Mouse (Mus musculus) liver, embryonic 16.5 days (tissue): ENCODE measurements at regions not wholly inside any gene's neighbourhood (a gene's known extent, or its start where the extent isn't known, plus 50 kb on each side); places are given as distances from the start of the nearest gene placed in this dataset.

ENCODE experiments used
- ATAC-seq: fragments of 200-750 bp; cut with Nextera tagmentation; 2 replicates; pipeline ENCODE4 v1.8.0; 2017; ENCODE audit warnings: low read depth, mild to moderate bottlenecking, moderate number of reproducible peaks, moderate library complexity
- H3K27ac ChIP-seq: fragments of 300-500 bp; sonication (generic); 2 replicates; pipeline ENCODE4 v1.5.1; 2014; ENCODE audit warnings: mild to moderate bottlenecking, low read length
- H3K27me3 ChIP-seq: fragments of 300-500 bp; sonication (generic); 2 replicates; pipeline ENCODE4 v1.6.1; 2014; ENCODE audit warnings: low read depth, low read length, mixed read lengths; ENCODE audit not compliant: control insufficient read depth, insufficient read depth
- H3K36me3 ChIP-seq: fragments of 300-500 bp; sonication (generic); 2 replicates; pipeline ENCODE4 v1.6.1; 2014; ENCODE audit warnings: mild to moderate bottlenecking; ENCODE audit not compliant: control insufficient read depth, insufficient read depth
- H3K4me1 ChIP-seq: fragments of 300-500 bp; sonication (generic); 2 replicates; pipeline ENCODE4 v1.6.1; 2014; ENCODE audit warnings: low read depth, low read length, mixed read lengths; ENCODE audit not compliant: control insufficient read depth
- H3K4me2 ChIP-seq: fragments of 300-500 bp; sonication (generic); 2 replicates; pipeline ENCODE4 v1.6.1; 2014; ENCODE audit warnings: low read depth, low read length, mixed read lengths
- H3K4me3 ChIP-seq: fragments of 300-500 bp; sonication (generic); 2 replicates; pipeline ENCODE4 v1.5.1; 2014; ENCODE audit warnings: low read depth, mild to moderate bottlenecking, low read length
- H3K9ac ChIP-seq: fragments of 300-500 bp; sonication (generic); 2 replicates; pipeline ENCODE4 v1.6.1; 2014; ENCODE audit warnings: low read depth, low read length
- H3K9me3 ChIP-seq: fragments of 300-500 bp; sonication (generic); replicated peaks from 2 replicates; pipeline ENCODE4 v1.6.1; 2016; ENCODE audit warnings: low read length; ENCODE audit not compliant: control insufficient read depth
- WGBS: fragments of 180-500 bp; shearing (Covaris S2); extraction: QIAGEN DNeasy Blood & Tissue Kit; methylation state at CpG from one replicate; pipeline ENCODE4 v1.1.7; 2014; ENCODE audit not compliant: insufficient replicate concordance; 5-methylcytosine and 5-hydroxymethylcytosine counted together

DNA sequence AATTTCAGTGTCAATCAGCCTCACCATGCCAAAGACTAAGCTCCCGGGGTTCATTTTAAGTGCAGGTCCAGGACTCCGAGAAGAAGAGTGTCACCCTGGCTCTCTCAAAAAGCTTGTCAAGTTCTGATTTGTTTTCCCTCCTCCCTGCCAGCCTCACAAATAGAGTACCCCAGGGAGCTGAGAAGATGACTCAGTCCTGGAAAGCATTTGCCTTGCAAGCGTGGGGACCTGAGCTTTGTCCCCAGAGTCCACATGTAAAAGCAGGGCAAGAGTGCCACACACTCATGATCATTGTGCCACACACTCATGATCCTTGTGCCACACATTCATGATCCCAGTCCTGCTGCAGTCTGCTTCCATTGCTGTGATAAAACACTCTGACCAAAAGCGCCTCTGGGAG is 100.4 kb upstream of the Lmo4 start:
- Histone ChIP-seq H3K9me3 (no peaks in the 10 kb centered on the region), H3K4me2 (no peak overlapping the region), H3K9ac (no peak overlapping the region), H3K4me3 (no peak overlapping the region), H3K27me3 (no peaks in the 10 kb centered on the region), H3K4me1 (no peaks in the 10 kb centered on the region), H3K36me3 (no peaks in the 10 kb centered on the region), H3K27ac (no peak overlapping the region)
- 58% methylated on average over 4 of the region's 4 CpGs for WGBS
- no peak for ATAC-seq

DNA sequence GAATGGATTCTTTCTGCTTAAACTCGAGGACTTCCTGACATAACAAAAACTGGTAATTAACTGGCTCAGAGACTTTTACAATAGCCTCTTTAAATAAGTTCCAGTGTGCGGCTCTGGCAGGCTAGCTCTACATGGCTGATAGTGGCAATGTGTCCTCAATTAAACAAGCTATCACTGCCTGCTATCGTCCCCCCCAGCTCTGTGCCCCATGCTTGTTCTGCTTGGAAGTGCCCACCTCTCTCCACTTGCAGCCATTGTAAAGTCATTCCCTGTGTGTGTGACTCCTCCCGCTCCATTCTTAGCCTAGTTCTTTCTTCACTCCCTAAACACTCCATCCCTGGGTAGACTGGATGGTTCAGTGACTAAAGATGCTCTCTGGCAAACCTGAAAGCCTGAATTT is 99.9 kb upstream of the Lmo4 start:
- Histone ChIP-seq H3K4me3 (no peak overlapping the region), H3K9ac (no peak overlapping the region), H3K27ac (no peak overlapping the region), H3K4me1 (no peaks in the 10 kb centered on the region), H3K27me3 (no peaks in the 10 kb centered on the region), H3K36me3 (no peaks in the 10 kb centered on the region), H3K4me2 (no peak overlapping the region), H3K9me3 (no peaks in the 10 kb centered on the region)
- ATAC-seq = no peak
- WGBS = 56% methylated on average over 4 of the region's 4 CpGs

DNA sequence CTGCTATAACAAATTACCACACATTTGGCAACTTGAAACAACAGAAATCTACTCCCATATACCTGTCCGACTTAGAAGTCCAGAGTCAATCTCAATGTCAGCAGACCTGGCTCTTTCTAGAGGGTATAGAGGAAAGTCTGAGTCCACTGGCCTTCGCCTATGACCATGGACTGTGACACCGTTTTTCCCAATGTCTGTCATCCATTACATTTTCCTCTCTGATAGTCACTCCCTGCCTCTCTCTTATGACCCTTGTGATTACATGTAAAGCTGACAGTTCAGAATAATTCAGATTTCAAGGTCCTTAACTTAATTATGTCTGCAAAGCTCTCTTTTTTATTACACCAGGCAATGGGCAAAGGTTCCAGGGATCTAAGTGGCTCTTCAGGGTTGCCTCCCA is 97.6 kb upstream of the Lmo4 start:
- no peaks in the 10 kb centered on the region for H3K27me3 ChIP-seq
- no peaks in the 10 kb centered on the region for H3K36me3 ChIP-seq
- no peak overlapping the region for H3K27ac ChIP-seq
- no peak overlapping the region for H3K4me2 ChIP-seq
- ATAC-seq = no peak
- WGBS = 47% methylated on average over 3 of the region's 3 CpGs
- H3K4me3 ChIP-seq = no peak overlapping the region
- no peaks in the 10 kb centered on the region for H3K9me3 ChIP-seq
- H3K9ac ChIP-seq = no peak overlapping the region
- H3K4me1 ChIP-seq = no peaks in the 10 kb centered on the region

DNA sequence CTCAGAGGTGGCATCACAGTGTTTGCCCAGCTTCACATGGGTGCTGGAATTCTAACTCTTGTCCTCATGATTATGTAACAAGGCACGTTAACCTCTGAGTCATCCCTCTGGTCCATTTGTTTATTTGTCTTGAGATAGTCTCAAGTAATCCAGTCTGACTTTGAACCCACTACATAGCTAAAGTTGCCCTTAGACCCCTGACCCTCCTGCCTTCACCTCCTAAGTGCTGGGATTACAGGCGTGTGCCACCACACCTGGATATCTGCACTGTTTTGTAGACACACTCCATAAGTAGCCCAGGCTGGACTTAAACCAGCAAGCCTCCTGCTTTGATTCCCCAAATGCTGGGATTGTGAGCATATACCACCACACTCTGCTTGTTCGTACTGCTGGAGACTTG is 96.0 kb upstream of the Lmo4 start:
- no peak overlapping the region for H3K27ac ChIP-seq
- no peaks in the 10 kb centered on the region for H3K27me3 ChIP-seq
- ATAC-seq = no peak
- no peak overlapping the region for H3K4me3 ChIP-seq
- no peaks in the 10 kb centered on the region for H3K36me3 ChIP-seq
- no peaks in the 10 kb centered on the region for H3K4me1 ChIP-seq
- H3K4me2 ChIP-seq = no peak overlapping the region
- no peak overlapping the region for H3K9ac ChIP-seq
- 61% methylated on average over 3 of the region's 3 CpGs for WGBS
- no peaks in the 10 kb centered on the region for H3K9me3 ChIP-seq

DNA sequence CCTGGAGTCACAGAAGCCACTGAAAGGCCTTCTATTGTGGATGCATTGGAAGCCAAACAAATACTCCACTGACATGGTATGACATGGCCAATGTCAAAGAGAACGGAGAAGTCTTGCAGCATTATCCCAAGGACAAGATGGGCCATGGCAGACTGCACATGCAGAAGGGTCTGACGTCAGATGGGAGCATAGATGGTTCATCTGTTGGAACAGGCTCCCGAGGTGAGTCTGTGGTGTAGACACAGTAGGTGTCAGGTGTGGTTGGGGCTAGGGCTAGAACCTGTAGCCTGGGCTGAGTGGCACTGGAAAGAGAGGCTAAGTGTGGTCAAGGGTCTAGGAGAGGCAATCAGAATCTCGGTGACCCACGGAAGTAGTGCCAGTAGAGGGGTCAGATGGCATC is 94.2 kb upstream of the Lmo4 start:
- Histone ChIP-seq H3K9me3 (no peaks in the 10 kb centered on the region), H3K4me3 (no peak overlapping the region), H3K36me3 (no peaks in the 10 kb centered on the region), H3K4me2 (no peak overlapping the region), H3K27ac (no peak overlapping the region), H3K4me1 (no peaks in the 10 kb centered on the region), H3K9ac (no peak overlapping the region), H3K27me3 (no peaks in the 10 kb centered on the region)
- no peak for ATAC-seq
- 65% methylated on average over 5 of the region's 5 CpGs for WGBS

DNA sequence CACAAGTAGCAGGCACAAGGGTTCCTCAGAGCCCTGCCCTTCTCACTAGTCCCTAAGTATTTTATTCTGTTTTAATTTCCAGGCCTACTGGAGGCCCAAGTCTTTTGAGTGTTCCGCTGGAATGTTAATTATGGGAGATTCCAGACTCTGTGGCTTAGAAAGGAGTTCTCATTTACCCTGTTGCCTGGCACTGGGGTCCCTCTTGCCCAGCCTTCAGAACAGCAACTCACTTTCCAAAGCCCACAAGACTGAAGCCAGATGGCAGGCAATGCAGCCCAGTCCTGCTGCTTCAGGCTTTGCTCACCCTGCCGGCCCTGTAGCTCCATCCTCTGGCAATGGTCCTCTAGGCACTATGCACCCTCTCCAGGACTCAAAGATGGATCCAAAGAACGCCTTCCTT is 84.5 kb upstream of the Lmo4 start:
- Histone ChIP-seq H3K4me1 (no peaks in the 10 kb centered on the region), H3K36me3 (no peaks in the 10 kb centered on the region), H3K4me2 (no peak overlapping the region), H3K4me3 (no peak overlapping the region), H3K27me3 (no peaks in the 10 kb centered on the region), H3K27ac (no peak overlapping the region), H3K9ac (no peak overlapping the region), H3K9me3 (no peaks in the 10 kb centered on the region)
- 61% methylated on average over 3 of the region's 3 CpGs for WGBS
- no peak for ATAC-seq

DNA sequence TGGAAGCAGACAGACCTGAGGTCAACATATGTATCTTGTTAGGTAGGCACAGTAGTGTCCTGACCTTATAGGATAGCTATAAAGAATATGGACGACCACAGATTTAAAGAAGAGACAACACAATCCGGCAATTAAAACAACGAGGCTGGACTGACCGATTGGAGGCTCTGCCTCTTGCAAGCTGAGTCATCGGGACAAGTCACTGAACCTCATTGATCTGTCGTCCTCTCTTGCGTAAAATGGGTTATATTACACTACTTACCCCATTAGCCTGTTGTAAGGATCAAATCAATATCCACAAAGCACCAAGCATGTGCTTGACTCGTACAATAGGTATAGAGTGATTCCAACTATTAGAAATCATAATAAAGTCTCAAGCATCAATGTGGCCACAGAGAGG is 81.1 kb upstream of the Lmo4 start:
- no peak overlapping the region for H3K9ac ChIP-seq
- 72% methylated on average over 8 of the region's 8 CpGs for WGBS
- no peaks in the 10 kb centered on the region for H3K27me3 ChIP-seq
- no peaks in the 10 kb centered on the region for H3K4me1 ChIP-seq
- no peaks in the 10 kb centered on the region for H3K36me3 ChIP-seq
- H3K9me3 ChIP-seq = no peaks in the 10 kb centered on the region
- ATAC-seq = no peak
- no peak overlapping the region for H3K4me2 ChIP-seq
- no peak overlapping the region for H3K4me3 ChIP-seq
- no peak overlapping the region for H3K27ac ChIP-seq

DNA sequence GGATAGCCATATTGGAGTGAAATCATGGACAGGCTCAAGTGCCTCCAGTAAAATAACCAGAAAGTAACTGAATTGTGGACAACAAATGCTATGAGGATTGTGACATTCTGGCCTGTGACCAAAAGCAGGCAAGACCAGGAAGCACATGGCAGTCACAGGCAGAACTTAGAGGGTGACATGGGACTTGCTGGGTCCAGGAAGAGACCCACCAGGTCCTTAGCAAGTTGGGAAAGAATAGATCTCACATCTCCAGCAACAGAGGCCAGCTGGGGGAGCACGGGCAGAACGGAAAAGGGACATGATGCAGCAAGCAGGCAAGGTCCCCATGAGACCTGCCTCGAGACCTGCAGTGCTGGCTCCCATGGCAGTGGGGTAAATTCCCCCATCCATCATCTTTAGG is 79.3 kb upstream of the Lmo4 start:
- H3K9me3 ChIP-seq = no peaks in the 10 kb centered on the region
- H3K27me3 ChIP-seq = no peaks in the 10 kb centered on the region
- no peaks in the 10 kb centered on the region for H3K36me3 ChIP-seq
- H3K4me2 ChIP-seq = no peak overlapping the region
- WGBS = 44% methylated on average over 3 of the region's 3 CpGs
- H3K4me3 ChIP-seq = no peak overlapping the region
- no peak overlapping the region for H3K9ac ChIP-seq
- no peak for ATAC-seq
- H3K27ac ChIP-seq = no peak overlapping the region
- no peaks in the 10 kb centered on the region for H3K4me1 ChIP-seq

DNA sequence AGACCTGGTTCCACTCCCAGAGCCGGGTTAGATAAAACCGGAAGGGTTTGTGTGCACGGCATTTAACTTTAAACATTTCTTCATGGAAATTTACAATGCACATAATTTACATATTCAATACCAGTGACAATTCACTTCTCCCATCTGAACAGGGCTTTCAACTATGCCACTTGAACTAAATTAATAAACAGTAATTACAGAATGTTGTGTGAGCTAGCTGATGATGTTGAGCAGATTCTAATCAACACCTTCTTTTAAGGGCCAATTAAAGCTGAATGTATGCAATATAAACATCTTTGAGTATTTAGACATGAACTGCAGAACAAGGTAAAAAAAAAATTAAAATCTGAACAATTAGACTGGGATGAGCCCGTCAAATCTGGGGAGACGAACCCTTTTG is 68.1 kb upstream of the Lmo4 start:
- H3K4me3 ChIP-seq = no peak overlapping the region
- H3K4me2 ChIP-seq = no peak overlapping the region
- H3K9me3 ChIP-seq = no peaks in the 10 kb centered on the region
- ATAC-seq = no peak
- 75% methylated on average over 5 of the region's 5 CpGs for WGBS
- no peaks in the 10 kb centered on the region for H3K4me1 ChIP-seq
- no peaks in the 10 kb centered on the region for H3K27me3 ChIP-seq
- no peak overlapping the region for H3K9ac ChIP-seq
- H3K27ac ChIP-seq = no peak overlapping the region
- no peaks in the 10 kb centered on the region for H3K36me3 ChIP-seq

DNA sequence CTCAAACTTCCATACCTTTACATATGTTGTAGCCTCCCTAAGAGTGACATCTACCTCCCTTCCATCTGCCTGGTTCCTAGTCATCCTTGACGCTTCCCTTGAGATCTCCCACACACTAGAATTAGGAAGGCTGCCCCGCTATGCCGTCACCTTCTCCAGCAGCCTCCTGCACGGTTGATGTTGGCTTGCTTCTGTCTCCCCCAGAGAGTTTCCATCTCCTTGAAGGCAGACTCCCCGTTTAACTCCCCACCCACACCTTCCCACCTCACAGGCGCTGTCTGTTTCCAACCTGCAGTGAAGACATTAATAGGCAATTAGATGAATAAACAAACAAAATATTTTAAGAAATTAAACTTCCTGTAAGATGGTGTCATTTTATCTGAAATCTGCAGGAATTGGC is 65.2 kb upstream of the Lmo4 start:
- Histone ChIP-seq H3K27me3 (no peaks in the 10 kb centered on the region), H3K4me2 (no peak overlapping the region), H3K9me3 (no peaks in the 10 kb centered on the region), H3K4me3 (no peak overlapping the region), H3K9ac (no peak overlapping the region), H3K27ac (no peak overlapping the region), H3K36me3 (no peaks in the 10 kb centered on the region), H3K4me1 (no peaks in the 10 kb centered on the region)
- no peak for ATAC-seq
- 69% methylated on average over 6 of the region's 6 CpGs for WGBS
